Mouse (Mus musculus): ENCODE data around the gene Cenpl.
"Not testable (repeated sequence)": the region's sequence is repeated elsewhere in the genome, so short reads cannot be mapped to it uniquely, and the experiment has no call there.

The Cenpl gene

GRCm38 (mm10) chr1:161070352-161071271 lies at the start of gene Cenpl, which contains the start of gene Dars2:
Cenpl (plus strand) TSS chr1:161070713.
Dars2 (minus strand) TSS chr1:161070658.
- DNase-seq (ENCODE audit: low read depth, low spot score): peak; percentile 99

- DNase-seq (ENCODE audit: low read depth, low spot score): no peak
These were observed 44.9 kb upstream of the Cenpl start for GRCm38 (mm10) chr1:161025410-161026210.

DNA sequence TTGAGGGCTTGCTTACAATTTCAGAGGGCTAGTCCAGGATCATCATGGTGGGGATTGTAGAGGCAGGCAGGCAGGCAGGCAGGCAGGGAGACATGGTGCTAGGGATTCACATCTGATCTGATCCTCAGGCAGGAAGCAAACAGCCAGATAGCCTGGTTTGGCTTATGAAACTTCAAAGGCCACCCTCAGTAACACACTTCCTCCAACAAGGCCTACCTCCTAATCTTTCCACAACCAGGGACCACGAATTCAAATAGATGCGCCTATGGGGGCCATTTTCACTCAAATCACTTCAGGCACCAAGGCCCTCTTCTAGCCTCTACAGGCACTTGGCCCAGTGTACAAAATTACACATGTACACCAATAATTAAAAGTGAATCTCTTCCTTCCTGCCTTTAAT lies 43.3 kb upstream of the Cenpl start:
- no peak for DNase-seq (ENCODE audit: low read depth, low spot score)

DNA sequence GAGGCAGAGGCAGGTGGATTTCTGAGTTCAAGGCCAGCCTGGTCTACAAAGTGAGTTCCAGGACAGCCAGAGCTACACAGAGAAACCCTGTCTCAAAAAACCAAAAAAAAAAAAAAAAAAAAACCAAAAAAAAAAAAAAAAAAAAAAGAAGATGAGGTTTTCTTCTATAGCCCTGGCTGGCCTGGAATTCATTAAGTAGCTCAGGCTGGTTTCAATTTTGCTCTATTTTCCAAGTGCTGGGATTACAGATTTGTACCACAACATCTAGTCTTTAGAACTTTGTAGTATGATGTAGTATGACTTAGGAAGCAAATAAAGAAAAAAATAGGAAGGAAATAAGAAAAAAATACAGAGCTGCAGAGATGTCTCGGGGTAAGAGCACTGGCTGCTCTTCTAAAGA lies 42.1 kb upstream of the Cenpl start:
- not testable (repeated sequence) for DNase-seq (ENCODE audit: low read depth, low spot score)

DNA sequence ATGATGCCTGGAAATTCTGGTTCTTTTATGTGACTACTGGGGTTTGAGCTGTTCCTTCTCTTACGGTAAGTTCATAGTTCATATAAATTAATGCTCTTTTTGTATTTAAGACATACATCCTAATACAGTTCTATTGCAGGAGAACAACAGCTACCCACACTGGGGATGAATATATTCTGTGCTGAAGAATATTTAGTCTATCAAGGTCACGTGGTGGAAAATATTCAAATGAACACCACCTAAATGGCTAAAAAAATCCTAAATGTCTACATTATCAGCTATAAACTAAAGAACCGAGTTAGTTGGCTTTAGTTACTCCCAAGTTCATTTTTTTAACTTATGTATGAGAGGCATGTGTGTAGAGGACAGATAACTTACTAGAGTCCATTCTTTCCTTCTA lies 40.5 kb upstream of the Cenpl start:
- no peak for DNase-seq (ENCODE audit: low read depth, low spot score)

GRCm38 (mm10) chr1:161031881-161032280 lies 38.6 kb upstream of the Cenpl start:
- DNase-seq (ENCODE audit: low read depth, low spot score): no peak

DNA sequence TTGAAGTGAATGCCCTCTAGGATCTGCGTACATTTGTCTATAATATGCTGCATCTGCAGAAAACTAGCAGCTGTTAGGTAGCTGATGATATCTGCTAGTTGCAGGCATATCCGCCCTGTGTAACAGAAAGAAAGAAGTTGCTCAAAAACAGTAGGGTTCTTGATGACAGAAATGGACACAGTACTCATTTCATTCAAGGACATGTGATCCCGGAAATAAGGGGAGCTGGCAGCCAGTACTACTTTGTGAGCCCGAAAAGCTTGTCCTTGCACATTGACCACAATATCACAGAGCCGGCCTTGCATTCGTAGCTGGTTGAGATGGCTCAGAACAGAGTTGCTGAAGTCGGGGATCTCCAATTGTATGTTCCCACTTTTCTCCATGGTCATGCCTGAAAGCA lies 38.2 kb upstream of the Cenpl start:
- no peak for DNase-seq (ENCODE audit: low read depth, low spot score)

DNA sequence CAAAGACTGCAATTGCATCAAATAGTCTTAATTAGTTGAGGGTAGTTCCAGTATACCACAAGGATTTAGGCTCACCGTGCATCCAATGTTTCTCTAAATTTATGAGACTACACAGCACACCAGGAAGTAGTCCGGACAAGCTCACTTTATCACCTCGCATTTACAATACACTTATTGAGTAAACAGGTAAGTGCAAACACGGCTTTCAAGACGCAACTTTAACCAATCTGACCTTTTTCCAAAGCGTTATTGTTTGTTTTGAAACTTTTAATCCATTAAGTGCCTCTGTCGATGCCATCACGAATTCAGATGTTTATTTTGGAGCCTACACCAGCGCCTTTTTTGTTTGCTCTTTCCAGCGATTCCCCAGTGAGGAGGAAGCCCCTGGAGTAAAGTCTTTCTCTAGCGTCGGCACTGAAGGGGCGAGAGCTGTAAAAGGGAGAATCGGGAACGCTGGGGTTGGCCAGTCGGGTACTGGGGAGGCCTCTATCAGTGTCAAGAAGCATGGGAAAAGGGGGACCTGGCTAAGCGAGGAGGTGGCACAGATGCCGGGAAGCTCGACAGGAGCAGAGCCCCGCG lies 36.6 kb upstream of the Cenpl start:
- no peak for DNase-seq (ENCODE audit: low read depth, low spot score)

DNA sequence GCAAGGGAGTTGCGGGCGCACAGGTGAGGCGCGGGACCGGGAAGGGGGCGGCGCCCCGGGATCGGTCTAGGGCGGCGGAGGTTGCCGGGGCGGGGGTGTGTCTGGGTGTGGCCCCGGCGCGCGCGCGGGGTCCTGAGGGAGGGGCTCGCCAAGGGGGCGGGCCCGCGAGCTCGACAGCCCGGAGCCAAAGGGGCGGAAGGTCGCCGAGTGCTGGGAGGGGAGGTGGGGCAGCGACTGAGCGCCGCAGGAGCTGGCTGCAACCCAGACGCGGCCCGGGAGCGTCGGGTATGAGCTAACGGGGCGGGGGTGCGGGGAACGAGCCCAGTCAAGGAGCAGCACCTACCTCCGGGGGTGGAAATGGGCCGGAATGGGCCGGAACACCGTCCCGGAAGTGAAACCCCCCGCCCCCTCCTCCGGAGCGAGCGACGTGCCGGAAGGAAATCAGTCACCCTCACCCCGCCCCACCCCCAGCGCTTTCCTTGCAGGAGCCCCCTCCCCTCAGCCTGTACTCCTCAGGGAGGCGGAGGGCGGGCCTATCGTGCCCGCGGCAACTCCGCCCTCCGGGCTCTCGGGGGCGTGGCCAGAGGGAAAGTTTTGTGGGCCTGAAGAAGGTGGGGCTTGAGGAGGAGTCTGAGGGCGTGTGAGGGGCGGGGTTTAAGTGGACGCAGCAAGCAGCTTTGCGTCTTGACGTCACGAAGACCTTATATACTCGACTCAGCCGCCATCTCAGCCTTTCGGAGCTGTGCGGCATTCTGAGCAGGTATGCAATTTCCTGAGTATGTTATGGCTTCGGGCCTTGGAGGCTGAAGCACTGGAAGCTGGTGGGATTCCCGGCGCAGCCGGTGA lies 35.9 kb upstream of the Cenpl start, which contains the start of gene Zbtb37:
TSS of gene Zbtb37 (minus strand) at position 415 of the 846 bp plus-strand sequence.
- peak; percentile 99 for DNase-seq (ENCODE audit: low read depth, low spot score)

DNA sequence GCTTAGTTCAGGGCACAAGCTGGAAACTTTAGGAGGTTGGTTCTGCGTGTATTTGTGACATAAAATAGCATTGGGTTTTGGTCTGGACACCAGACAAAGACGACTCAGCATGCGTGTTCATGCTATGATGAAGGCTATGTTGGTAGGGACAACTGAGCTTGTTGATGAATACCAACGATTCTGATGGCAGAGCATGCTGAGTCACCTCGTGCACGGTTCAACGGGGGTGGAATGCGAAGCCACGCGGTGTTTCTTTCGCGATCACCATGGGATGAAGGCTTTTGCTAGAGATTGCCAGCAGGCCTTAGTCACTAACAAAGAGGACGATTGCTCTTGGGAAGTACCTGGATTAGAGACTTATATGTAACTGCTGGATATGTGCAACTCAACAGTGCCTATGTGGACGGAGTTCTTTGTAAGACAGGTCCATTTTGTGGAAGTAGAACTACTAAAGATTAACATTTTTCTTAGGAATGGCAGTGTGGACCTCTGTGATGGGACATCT lies 35.2 kb upstream of the Cenpl start:
- DNase-seq (ENCODE audit: low read depth, low spot score): peak; percentile 67

DNA sequence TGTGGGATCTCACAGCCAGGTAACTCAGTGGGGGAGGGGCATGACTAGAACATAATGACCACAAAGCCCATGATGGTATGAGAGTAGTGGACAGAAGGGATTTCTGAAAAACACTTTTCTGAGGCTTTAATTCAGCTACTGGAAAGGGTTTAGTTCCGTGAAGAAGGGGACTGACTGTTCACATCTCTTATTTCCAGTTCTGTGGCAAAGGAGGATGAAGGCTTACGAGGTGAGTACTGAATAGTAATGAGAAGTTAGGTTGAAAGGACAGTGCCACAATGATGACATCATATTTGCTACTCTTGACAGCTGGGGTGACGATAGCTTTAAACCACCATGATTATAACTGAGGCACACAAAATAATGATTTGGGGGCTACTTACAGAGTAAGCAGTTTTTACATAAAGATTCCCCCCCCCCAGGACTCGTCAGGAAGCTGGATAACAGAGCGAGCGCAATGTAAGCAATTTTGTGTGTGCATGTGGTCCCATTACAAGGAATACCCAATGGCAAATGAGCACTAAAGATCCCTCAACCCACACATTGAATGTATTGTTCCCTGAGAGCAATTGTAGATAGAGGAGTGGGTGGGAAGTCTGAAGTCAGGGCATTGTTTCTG lies 34.6 kb upstream of the Cenpl start:
- peak; percentile 61 for DNase-seq (ENCODE audit: low read depth, low spot score)

GRCm38 (mm10) chr1:161036411-161036841 lies 34.1 kb upstream of the Cenpl start:
- peak; percentile 58 for DNase-seq (ENCODE audit: low read depth, low spot score)

DNA sequence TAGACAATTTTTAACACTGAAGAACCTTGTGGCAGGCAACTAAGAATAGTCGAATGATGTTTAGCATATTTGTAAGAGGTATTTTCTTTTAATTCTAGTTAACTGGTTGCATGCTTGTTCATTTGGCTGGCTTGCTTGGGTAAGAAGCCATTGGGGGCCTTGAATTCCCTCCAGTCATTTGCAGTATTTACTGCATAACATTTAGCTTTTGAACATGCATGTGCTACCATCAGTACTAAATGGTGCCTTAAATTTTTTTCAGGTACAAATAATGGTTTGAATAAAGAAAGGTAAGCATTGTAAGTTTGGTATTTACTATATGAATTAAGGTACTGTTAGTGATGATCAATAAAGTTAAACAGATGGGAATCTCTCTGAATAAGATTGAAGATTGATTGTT lies 33.5 kb upstream of the Cenpl start:
- peak; percentile 43 for DNase-seq (ENCODE audit: low read depth, low spot score)

DNA sequence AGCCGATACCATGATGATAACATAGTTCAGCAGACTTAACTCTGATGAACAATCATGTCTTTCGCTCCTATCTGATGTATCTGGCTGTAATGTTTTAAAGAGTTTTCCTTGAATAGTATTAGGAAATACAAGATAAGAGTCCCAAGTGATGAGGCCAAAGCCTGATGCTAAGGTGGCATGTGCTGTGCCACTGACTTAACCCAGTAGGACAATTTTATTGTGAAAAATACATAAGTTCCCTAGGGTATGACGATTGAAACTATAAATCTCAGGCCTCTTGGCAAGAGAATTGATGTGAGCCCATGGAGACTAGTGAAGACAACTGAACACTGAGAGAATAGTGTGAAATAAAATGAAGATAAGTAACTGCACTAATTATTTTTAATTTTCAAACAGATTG lies 32.9 kb upstream of the Cenpl start:
- peak; percentile 41 for DNase-seq (ENCODE audit: low read depth, low spot score)

- DNase-seq (ENCODE audit: low read depth, low spot score): peak; percentile 31
These were observed 32.5 kb upstream of the Cenpl start for GRCm38 (mm10) chr1:161038004-161038403.

GRCm38 (mm10) chr1:161038968-161039721 lies 31.4 kb upstream of the Cenpl start:
- peak; percentile 55 for DNase-seq (ENCODE audit: low read depth, low spot score)

DNA sequence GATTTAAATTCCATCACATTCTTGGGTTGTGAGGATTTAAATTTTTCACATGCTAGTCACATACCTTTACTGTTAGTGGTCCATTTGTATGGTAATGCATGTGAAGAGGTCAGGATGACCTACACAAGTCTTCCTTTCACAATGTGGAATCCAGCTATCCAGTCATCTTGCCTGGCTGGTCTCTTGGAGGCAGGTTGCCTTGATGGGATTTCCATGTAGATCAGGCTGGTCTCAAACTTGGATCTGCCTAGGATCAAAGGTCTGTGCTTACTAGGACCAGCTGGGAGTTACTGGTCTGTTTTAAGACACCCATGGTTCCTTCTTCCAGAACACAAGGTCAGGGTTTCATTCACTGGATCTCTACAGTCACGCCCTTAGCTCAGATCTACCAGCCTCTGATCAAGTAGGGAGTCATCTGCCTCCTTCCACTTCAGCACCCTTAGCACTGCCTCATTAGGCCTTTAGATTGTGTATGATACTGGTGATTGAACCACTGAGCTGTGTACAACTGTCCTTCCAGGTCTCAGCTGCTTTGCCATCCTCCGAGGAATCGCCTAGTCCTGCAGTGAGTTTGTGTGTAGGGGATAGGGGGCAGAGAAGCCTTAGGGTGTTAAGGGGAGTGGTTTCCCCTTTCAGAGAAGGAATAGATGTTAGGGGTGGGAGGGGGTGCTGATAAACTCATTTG lies 30.6 kb upstream of the Cenpl start:
- DNase-seq (ENCODE audit: low read depth, low spot score): peak; percentile 91

DNA sequence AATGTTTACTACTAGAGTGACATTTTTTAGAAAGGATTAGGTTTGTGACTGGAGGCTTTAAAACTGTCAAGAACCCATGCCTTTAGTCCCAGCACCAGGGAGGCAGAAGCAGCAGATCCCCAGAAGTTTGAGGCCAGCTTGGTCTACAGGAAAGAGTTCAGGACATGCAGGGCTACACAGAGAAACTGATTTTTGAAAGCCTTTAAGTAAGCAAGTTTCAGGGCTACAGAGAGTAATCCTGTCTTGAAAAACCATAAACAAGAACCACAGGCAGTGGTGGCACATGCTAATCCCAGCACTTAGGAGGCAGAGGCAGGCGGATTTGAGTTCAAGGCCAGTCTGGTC lies 30.1 kb upstream of the Cenpl start:
- DNase-seq (ENCODE audit: low read depth, low spot score): peak; percentile 84

DNA sequence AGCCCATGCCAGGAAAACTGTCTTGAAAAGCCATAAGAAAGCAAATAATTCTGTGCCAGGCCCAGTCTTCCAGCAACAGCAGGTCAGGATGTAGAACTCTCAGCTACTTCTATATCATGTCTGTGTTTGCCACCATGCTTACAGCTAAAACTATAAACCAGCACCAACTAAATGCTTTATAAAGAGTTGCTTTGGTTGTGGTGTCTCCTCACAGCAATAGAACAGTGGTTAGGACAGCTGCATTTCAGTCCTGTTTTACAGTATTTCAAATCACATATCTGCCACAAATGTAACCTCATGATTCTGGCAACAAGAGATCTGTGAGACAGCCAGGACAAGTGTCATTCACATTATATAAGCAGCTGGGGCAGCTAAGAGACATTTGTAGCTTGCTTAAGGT lies 29.7 kb upstream of the Cenpl start:
- peak; percentile 74 for DNase-seq (ENCODE audit: low read depth, low spot score)

Measured in ZHBTc4 (cell line).